Mouse (Mus musculus) liver, adult 2 months (tissue): Measurements from ENCODE around the gene Cdk13. TPM values are rescaled to one million over a fixed set of nuclear protein-coding genes. Genes with fewer than 3 reads are reported as not detected.

Experiments used
- DNase-seq: peaks from one replicate; pipeline ENCODE4 v3.0.0-alpha.2; 2011; ENCODE audit warnings: low read depth, low spot score; ENCODE audit errors: extremely low read depth
- H3K27ac ChIP-seq: fragments of 200-500 bp; replicated peaks from 2 replicates; pipeline ENCODE4 v1.5.1; 2012; ENCODE audit warnings: low read depth, mild to moderate bottlenecking, control low read depth, inconsistent platforms, low read length; ENCODE audit not compliant: insufficient read depth
- H3K27me3 ChIP-seq: fragments of 200-500 bp; 2 replicates; pipeline ENCODE4 v1.6.1; 2012; ENCODE audit warnings: mild to moderate bottlenecking, moderate library complexity, low read length, inconsistent platforms; ENCODE audit not compliant: control insufficient read depth, insufficient read depth
- H3K36me3 ChIP-seq: fragments of 200-500 bp; 2 replicates; pipeline ENCODE4 v1.6.1; 2012; ENCODE audit warnings: low read length, inconsistent platforms; ENCODE audit not compliant: control insufficient read depth, insufficient read depth
- H3K4me1 ChIP-seq: fragments of 200-500 bp; 2 replicates; pipeline ENCODE4 v1.6.1; 2011; ENCODE audit warnings: low read length; ENCODE audit not compliant: control insufficient read depth, insufficient read depth
- H3K4me3 ChIP-seq: fragments of 200-500 bp; 2 replicates; pipeline ENCODE4 v1.5.1; 2011; ENCODE audit warnings: low read depth, mild to moderate bottlenecking, control low read depth, low read length, moderate library complexity; ENCODE audit not compliant: insufficient read depth
- H3K79me2 ChIP-seq: fragments of 200-500 bp; 2 replicates; pipeline ENCODE4 v1.6.1; 2012; ENCODE audit warnings: inconsistent platforms, mild to moderate bottlenecking, low read length, moderate library complexity; ENCODE audit not compliant: control insufficient read depth, insufficient read depth
- H3K9ac ChIP-seq: fragments of 200-500 bp; 2 replicates; pipeline ENCODE4 v1.6.1; 2012; ENCODE audit warnings: low read depth, mild to moderate bottlenecking, control low read depth, inconsistent platforms, low read length
- CTCF ChIP-seq: fragments of 200-500 bp; IDR thresholded peaks from 2 replicates; pipeline ENCODE4 v1.5.1; 2011; ENCODE audit warnings: low read depth, low read length, control low read depth
- POLR2A ChIP-seq: fragments of 200-500 bp; IDR thresholded peaks from 2 replicates; pipeline ENCODE4 v1.6.1; 2011; ENCODE audit warnings: low read length, control low read depth; ENCODE audit not compliant: insufficient read depth; ENCODE audit errors: extremely low read depth
- WGBS: fragments of 180-500 bp; shearing (Covaris S2); methylation state at CpG from one replicate; pipeline ENCODE4 v1.1.7; 2018; 5-methylcytosine and 5-hydroxymethylcytosine counted together
- polyA plus RNA-seq: library from polyadenylated mRNA; depleted of rRNA; stranded (reverse); fragments of >200 nt; gene quantifications from 2 replicates; pipeline ENCODE4 v1.2.3, GENCODE M21; 2012
- total RNA-seq: library from RNA; depleted of rRNA; stranded (reverse); fragments of >200 nt; gene quantifications from 2 replicates; pipeline ENCODE4 v1.2.3, GENCODE M21; 2014

Cdk13 gene
- total and polyA plus RNA-seq, 2 experiments = 15.2 to 20.9 TPM

GRCm38 (mm10) chr13:17837610-17838483, 33.0 kb upstream of the Cdk13 start:
- Histone ChIP-seq H3K4me3 (no peak overlapping the region), H3K4me1 (peaks cover 5% of the 10 kb centered on the region; the same call in 1 of the 2 replicates), H3K9ac (no peak overlapping the region), H3K27me3 (no peaks in the 10 kb centered on the region), H3K36me3 (no peaks in the 10 kb centered on the region), H3K79me2 (no peaks in the 10 kb centered on the region), H3K27ac (no peak overlapping the region)
- 28% methylated on average over 16 of the region's 16 CpGs for WGBS
- DNase-seq = peak; percentile 50
- no peak for TF ChIP-seq POLR2A
- peak; percentile 62 for TF ChIP-seq CTCF

GRCm38 (mm10) chr13:17836808-17837207, 31.9 kb upstream of the Cdk13 start:
- TF ChIP-seq CTCF (no peak), POLR2A (no peak)
- H3K27me3 ChIP-seq = no peaks in the 10 kb centered on the region
- DNase-seq = no peak
- H3K4me3 ChIP-seq = no peak overlapping the region
- H3K4me1 ChIP-seq = peaks cover 5% of the 10 kb centered on the region; the same call in 1 of the 2 replicates
- WGBS = 80% methylated on average over 7 of the region's 7 CpGs
- no peaks in the 10 kb centered on the region for H3K36me3 ChIP-seq
- H3K79me2 ChIP-seq = no peaks in the 10 kb centered on the region
- no peak overlapping the region for H3K27ac ChIP-seq
- no peak overlapping the region for H3K9ac ChIP-seq

- no peak for TF ChIP-seq CTCF
- no peak for TF ChIP-seq POLR2A
These were observed 28.0 kb upstream of the Cdk13 start for GRCm38 (mm10) chr13:17832940-17833339.

GRCm38 (mm10) chr13:17817226-17817625, 12.3 kb upstream of the Cdk13 start:
- no peak overlapping the region for H3K4me3 ChIP-seq
- no peak overlapping the region for H3K9ac ChIP-seq
- H3K4me1 ChIP-seq = no peaks in the 10 kb centered on the region
- no peaks in the 10 kb centered on the region for H3K79me2 ChIP-seq
- DNase-seq = no peak
- H3K27me3 ChIP-seq = no peaks in the 10 kb centered on the region
- H3K36me3 ChIP-seq = no peaks in the 10 kb centered on the region
- WGBS = 92% methylated on average over 2 of the region's 2 CpGs
- no peak for TF ChIP-seq CTCF
- no peak for TF ChIP-seq POLR2A
- H3K27ac ChIP-seq = no peak overlapping the region

More at GRCm38 (mm10) chr13:17832940-17833339, 28.0 kb upstream of the Cdk13 start:
- no peaks in the 10 kb centered on the region for H3K27me3 ChIP-seq
- DNase-seq = no peak
- H3K4me3 ChIP-seq = no peak overlapping the region
- H3K27ac ChIP-seq = no peak overlapping the region
- no peaks in the 10 kb centered on the region for H3K79me2 ChIP-seq
- 0 out of 2 replicates have a peak, but pooled peaks cover 4% of the 10 kb centered on the region for H3K4me1 ChIP-seq
- no peaks in the 10 kb centered on the region for H3K36me3 ChIP-seq
- H3K9ac ChIP-seq = no peak overlapping the region
- WGBS = 63% methylated on average over 3 of the region's 3 CpGs

DNA sequence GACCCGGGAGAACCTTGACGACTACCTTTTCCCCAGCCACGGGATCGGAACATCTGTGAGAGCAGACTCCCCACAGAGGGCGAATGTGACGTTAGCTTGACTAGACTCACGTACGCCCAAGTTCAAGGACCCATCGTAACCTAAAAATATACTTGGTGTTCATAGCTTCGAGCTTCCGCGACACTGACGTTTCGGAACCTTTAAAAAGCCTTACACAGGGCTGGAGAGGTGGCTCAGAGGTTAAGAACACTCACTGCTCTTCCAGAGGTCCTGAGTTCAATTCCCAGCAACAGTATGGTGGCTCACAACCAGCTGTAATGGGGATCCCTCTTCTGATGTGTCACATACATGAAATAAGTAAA, 698 bp upstream of the Cdk13 start:
- under 1% methylated on average over 14 of the region's 14 CpGs for WGBS
- Histone ChIP-seq H3K36me3 (no peaks in the 10 kb centered on the region), H3K4me1 (peaks cover 7% of the 10 kb centered on the region; the same call in 1 of the 2 replicates), H3K4me3 (peak overlapping the region; percentile 74), H3K9ac (peak overlapping the region; percentile 88), H3K79me2 (peaks cover 18% of the 10 kb centered on the region), H3K27me3 (no peaks in the 10 kb centered on the region), H3K27ac (peak overlapping the region; percentile 95)
- TF ChIP-seq CTCF (no peak), POLR2A (no peak)
- DNase-seq = no peak
